Mouse (Mus musculus) lung, adult 2 months (tissue): ENCODE results near the gene Lcn2. TPM values are rescaled to one million over a fixed set of nuclear protein-coding genes. Genes with fewer than 3 reads are reported as not detected.
A peak's percentile ranks its signal among the peaks of the same experiment; 100 is the strongest.

Source experiments
- DNase-seq: peaks from one replicate; pipeline ENCODE4 v3.0.0; 2022
- H3K4me1 ChIP-seq: fragments of 200-500 bp; 2 replicates; pipeline ENCODE4 v1.6.1; 2011; ENCODE audit warnings: low read length; ENCODE audit not compliant: control insufficient read depth, insufficient read depth
- H3K4me3 ChIP-seq: fragments of 200-500 bp; replicated peaks from 2 replicates; pipeline ENCODE3; 2011; ENCODE audit warnings: low read depth, mild to moderate bottlenecking, control low read depth, low read length; ENCODE audit errors: extremely low read depth
- CTCF ChIP-seq: fragments of 200-500 bp; IDR thresholded peaks from 2 replicates; pipeline ENCODE4 v1.5.1; 2011; ENCODE audit warnings: mild to moderate bottlenecking, low read length, control low read depth; ENCODE audit not compliant: insufficient read depth
- POLR2A ChIP-seq: fragments of 200-500 bp; IDR thresholded peaks from 2 replicates; pipeline ENCODE4 v1.6.1; 2011; ENCODE audit warnings: low read depth, mild to moderate bottlenecking, control low read depth, low read length, borderline replicate concordance; ENCODE audit errors: extremely low read depth
- WGBS: fragments of 180-500 bp; shearing (Covaris S2); methylation state at CpG from one replicate; pipeline ENCODE4 v1.1.7; 2018; 5-methylcytosine and 5-hydroxymethylcytosine counted together
- polyA plus RNA-seq: library from polyadenylated mRNA; depleted of rRNA; stranded (reverse); fragments of >200 nt; gene quantifications from 2 replicates; pipeline ENCODE4 v1.2.3, GENCODE M21; 2012

Lcn2 gene
- polyA plus RNA-seq, 1 experiment, result 193 TPM

DNA sequence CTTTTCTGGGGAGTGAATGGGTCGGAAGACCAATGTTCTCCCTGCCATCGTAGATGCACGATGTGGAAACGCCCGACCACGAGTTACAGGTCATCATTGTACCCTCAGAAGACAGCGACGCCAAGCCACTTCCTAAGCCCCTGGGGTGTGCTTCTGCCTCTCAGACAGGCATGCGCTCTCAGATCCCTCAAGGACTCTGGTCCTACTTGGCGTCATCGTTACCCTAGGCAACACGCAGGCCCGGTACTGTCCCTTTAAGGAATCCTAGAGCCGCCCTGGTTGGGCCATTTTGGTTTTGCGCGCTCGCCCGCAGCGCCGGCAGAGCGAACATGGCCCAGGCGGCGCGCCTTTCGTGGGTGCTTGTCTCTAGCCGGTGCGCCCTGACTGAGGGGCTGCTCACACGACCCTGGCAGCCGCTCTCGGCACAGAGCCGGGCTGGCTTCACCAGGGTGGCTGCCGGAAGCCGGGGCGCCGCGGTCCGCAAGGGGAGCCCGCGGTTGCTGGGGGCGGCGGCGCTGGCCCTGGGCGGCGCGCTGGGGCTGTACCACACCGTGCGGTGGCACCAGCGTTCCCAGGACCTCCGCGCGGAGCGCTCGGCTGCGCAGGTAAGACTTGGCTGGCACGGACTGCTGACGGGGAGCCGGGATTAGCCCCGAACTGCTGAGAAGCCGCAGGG, 8.0 kb upstream of the Lcn2 start:
- under 1% methylated on average over 59 of the region's 59 CpGs for WGBS
- DNase-seq, result peak; percentile 87
- peak overlapping the region; percentile 63 for H3K4me3 ChIP-seq
- peaks cover 5% of the 10 kb centered on the region for H3K4me1 ChIP-seq
- TF ChIP-seq CTCF (no peak), POLR2A (peak; percentile 44; the same call in 1 of the 2 replicates)

DNA sequence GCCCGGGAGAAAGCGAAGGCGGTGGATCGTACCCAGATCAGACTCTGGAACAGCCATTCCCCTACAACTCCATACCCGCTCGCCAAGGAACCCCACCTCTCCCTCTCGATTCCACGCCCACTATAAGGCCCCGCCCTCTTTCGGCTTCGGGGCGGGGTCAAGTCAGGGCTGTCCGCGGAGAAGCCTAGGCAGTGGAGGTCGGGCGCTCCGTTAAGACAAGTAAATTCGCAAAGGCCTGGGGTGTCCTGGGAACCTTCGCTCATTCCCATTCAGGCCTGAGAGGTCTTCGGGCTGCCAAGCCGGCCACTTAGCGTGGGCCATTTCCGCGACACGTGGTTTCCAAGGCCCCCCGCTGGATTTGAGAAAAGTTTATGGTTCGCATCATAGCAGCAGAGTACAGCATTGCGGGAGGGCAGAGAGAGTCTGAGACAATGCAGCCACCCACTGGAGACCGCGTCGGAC, 7.5 kb upstream of the Lcn2 start, which contains the start of gene Ptges2:
Gene Ptges2, plus strand, starts transcription at position 413 of the 462 bp plus-strand sequence.
- H3K4me1 ChIP-seq, result peaks cover 5% of the 10 kb centered on the region
- peak within 1 kb of the TSS; percentile 63 for H3K4me3 ChIP-seq
- under 1% methylated on average over 31 of the region's 31 CpGs for WGBS
- TF ChIP-seq CTCF, result no peak
- TF ChIP-seq POLR2A, result peak; percentile 75; the same call in 1 of the 2 replicates
- DNase-seq, result peak; percentile 97

DNA sequence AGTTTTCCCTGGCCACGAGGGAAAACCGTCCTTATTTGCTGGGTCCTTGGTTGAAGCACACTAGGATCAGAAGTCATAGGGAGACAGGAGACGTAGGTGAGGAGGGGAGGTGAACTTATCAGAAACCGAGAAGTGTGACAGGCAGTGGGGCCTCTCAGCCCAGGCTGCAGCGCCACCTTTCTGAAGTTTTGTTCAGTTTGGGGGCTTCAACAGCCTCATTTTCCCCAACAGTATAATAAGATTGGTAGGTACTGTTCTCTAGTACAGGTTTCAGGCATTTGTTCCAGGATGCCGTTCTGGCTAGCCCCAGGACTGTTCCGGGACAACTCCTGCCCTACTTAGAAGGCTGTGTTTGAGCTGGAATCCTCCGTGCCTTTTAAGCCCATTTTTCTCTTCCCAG, 6.9 kb upstream of the Lcn2 start:
- H3K4me3 ChIP-seq, result peak overlapping the region; percentile 63
- WGBS, result 2% methylated on average over 8 of the region's 8 CpGs
- TF ChIP-seq POLR2A, result no peak
- TF ChIP-seq CTCF, result peak; percentile 23; the same call in 1 of the 2 replicates
- DNase-seq, result no peak
- H3K4me1 ChIP-seq, result peaks cover 5% of the 10 kb centered on the region

DNA sequence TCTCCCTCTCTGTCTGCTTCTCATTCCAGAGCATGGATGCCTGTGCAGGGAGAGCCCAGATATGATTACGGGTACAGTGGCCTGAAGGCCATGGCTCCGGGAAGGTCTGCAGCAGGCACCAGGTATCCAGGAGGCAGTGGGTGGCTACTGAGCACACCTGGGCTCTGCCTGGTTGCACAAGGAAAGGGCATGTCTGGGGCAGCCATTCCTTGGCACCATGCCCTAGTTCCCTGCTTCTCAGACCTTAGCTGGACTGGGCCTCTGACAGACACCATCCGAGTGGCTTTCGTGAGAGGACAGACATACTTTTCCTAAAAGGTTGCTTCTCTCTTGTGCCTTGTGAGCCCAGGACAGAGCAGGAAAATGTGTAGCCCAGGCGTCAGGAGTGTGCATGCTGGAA, 4.0 kb upstream of the Lcn2 start:
- 61% methylated on average over 5 of the region's 5 CpGs for WGBS

DNA sequence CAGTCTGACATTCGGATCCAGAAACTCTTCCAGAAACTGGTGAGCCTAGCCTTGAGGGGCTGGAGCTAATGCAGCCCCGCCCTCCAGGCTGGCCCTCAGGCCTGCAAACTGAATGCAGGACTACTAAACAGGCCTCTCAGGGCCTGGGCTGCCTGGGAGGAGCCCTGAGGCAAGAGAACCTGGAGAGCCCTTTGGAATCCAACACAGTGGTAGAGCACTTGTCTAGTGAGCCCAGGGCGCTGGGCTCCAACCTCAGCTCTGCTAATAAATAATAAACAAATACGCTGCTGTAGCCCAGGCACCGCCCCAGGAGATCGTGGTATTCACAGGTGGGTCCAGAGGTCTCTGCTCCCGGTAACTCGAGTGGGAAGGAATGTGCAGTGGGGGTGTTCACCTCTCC, 2.8 kb upstream of the Lcn2 start:
- DNase-seq, result peak; percentile 56
- TF ChIP-seq POLR2A, result no peak
- no peak for TF ChIP-seq CTCF
- Histone ChIP-seq H3K4me3 (no peak overlapping the region), H3K4me1 (peaks cover 3% of the 10 kb centered on the region; the same call in 1 of the 2 replicates)
- WGBS, result 65% methylated on average over 8 of the region's 8 CpGs

More for the DNA sequence above, 4.0 kb upstream of the Lcn2 start:
- TF ChIP-seq POLR2A (no peak), CTCF (no peak)
- no peak overlapping the region for H3K4me3 ChIP-seq
- DNase-seq, result peak; percentile 57
- peaks cover 3% of the 10 kb centered on the region for H3K4me1 ChIP-seq

DNA sequence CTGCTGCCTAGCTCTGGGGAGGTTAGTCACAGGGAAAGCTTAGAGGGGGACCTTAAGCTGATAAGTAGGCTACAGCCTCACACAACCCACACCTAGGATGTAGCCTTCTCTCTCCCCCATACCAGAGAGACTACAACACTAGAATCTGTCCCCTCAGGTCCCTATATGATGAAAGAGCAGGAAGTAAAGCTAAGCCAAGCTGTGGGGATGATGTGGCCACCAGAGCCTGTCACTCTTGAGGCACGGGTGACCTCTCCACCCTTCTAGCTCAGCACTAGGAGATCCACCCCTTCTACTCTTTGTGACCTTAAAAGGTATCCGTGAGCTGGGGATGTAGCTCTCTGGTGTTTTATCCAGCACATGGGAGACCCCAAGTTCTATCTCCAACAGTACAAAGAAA, 1.1 kb upstream of the Lcn2 start:
- no peak overlapping the region for H3K4me3 ChIP-seq
- peaks cover 3% of the 10 kb centered on the region; the same call in 1 of the 2 replicates for H3K4me1 ChIP-seq
- 64% methylated on average over 2 of the region's 2 CpGs for WGBS
- no peak for TF ChIP-seq CTCF
- TF ChIP-seq POLR2A, result no peak
- no peak for DNase-seq

DNA sequence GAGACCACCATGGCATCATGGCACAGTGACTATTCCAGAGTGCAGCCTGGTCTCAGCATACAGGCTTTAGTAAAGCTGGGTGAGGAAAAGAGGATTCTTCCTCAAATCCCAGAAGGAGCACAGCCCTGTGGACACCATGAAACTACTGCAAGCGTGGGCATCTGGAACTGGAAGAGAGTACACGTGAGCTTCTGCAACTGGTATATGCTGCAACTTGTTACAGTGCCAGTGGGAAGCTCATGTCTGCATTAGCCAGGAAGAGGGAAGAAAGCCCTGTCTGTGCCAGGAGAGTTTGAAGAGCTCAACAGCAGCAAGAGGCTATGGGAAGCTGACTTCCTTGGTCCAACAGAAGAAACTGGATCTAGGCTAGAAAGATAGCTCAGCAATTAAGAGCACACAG, 5.4 kb downstream of the Lcn2 start:
- peaks cover 4% of the 10 kb centered on the region; the same call in 1 of the 2 replicates for H3K4me1 ChIP-seq
- WGBS, result 69% methylated on average over 2 of the region's 2 CpGs
- no peak overlapping the region for H3K4me3 ChIP-seq
- no peak for TF ChIP-seq CTCF
- no peak for TF ChIP-seq POLR2A
- no peak for DNase-seq

DNA sequence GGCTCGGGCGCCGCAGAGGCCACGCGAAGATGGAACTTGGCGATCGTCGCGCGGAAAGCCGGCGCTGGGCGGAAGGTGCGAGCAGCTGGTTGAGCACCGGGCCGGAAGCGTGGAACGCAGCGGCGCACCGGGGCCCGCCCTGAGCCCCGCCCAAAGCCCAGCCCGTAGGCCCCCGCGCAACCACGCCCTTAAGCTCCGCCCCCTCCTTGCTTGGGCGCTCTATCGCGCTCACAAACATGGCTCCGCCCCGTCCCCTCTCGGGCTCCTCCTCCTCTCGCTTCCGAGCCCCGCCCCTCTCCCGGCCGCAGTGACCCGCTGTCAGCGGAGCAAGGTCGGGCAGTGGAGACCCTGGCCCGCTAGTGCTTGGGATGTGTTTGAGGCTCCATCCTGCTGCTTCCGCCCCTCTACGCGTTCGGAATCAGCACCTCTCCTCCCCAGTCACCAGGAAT, 6.3 kb downstream of the Lcn2 start, which contains the start of gene 1110008P14Rik:
Gene 1110008P14Rik, minus strand, starts transcription at position 164 of the 449 bp plus-strand sequence.
- under 1% methylated on average over 33 of the region's 47 CpGs for WGBS
- Histone ChIP-seq H3K4me1 (peaks cover 4% of the 10 kb centered on the region; the same call in 1 of the 2 replicates), H3K4me3 (peak within 1 kb of the TSS; percentile 88)
- DNase-seq, result peak; percentile 97
- TF ChIP-seq CTCF (no peak), POLR2A (peak; percentile 28; the same call in 1 of the 2 replicates)

DNA sequence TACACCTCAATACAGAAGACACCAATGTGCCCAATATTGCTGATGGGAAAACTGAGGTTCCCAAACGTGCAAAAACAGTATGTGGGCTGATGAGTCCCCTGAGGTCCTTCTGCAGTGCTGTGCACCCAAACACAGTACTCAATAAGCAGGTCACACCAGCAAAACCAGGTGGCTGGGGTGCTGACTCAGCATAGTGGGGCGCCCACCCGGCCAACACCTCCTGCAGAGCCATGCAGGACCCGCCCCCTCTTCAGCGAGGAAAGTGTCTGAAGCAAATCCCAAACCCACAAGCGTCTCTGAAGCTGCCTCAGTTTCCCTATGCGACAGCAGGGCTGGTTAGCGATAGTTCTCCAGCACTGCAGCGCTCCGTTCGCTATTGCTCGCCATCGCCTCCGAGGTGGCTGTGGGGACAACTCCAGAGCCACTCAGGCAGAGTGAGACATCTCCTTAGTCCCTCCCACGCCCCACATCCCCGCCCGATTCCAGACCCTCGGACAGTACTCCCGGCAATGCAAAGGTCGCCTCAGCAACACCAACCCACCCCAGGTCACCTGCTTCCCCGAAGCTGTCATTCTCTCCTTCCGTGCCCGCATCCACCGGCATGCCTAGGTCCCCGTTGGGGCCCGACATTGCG, 6.8 kb downstream of the Lcn2 start:
- DNase-seq, result no peak
- Histone ChIP-seq H3K4me1 (peaks cover 4% of the 10 kb centered on the region; the same call in 1 of the 2 replicates), H3K4me3 (peak overlapping the region; percentile 71)
- TF ChIP-seq CTCF, result no peak
- no peak for TF ChIP-seq POLR2A
- WGBS, result 2% methylated on average over 27 of the region's 27 CpGs
